Mouse (Mus musculus) urinary bladder, adult 2 months (tissue): ENCODE measurements around the gene Acbd4. TPM values are rescaled to one million over a fixed set of nuclear protein-coding genes. Genes with fewer than 3 reads are reported as not detected.

Experiments used
- DNase-seq: peaks from one replicate; pipeline ENCODE4 v3.0.0; 2022; ENCODE audit warnings: low spot score
- polyA plus RNA-seq: library from polyadenylated mRNA; depleted of rRNA; stranded (reverse); fragments of >200 nt; gene quantifications from 2 replicates; pipeline ENCODE4 v1.2.3, GENCODE M21; 2012

Acbd4 gene
- polyA plus RNA-seq, 1 experiment, result 59.4 TPM

DNA sequence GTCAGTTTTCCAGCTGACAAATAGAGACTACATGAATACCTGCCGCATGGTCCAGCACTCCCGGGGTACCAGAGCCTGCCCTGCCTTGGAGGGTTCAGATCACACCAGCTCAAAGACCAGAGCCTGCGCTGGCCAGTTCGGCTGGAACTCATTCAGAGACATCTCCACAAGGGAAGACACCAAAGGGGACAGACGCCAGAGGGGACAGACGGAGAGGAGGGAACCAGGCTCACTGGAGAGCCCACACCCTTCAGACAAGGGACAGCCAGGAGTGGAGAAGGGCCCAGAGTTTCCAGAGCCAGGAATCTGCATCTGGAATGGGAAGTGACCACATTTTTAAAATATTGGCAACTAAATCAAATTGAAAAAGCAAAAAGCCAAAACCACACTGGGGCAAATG lies 19.9 kb upstream of the Acbd4 start:
- no peak for DNase-seq

DNA sequence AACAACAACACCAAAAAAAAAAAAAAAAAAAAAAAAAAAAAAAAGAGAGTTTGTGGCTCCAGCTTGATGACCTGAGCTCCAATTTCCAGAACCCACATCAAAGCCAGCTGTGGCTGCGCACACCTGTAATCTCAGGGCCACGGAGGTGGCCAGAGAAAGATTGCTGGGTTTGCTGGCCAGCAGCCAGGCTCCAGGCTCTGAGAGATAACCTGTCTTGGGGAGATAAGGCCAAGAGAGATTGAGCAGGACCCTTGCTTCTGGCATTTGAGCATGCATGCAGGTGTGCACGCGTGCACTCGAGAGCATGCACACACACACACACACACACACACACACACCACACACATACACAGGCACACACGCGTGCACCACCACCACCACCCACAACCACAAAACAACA lies 8.2 kb upstream of the Acbd4 start:
- DNase-seq, result no peak

DNA sequence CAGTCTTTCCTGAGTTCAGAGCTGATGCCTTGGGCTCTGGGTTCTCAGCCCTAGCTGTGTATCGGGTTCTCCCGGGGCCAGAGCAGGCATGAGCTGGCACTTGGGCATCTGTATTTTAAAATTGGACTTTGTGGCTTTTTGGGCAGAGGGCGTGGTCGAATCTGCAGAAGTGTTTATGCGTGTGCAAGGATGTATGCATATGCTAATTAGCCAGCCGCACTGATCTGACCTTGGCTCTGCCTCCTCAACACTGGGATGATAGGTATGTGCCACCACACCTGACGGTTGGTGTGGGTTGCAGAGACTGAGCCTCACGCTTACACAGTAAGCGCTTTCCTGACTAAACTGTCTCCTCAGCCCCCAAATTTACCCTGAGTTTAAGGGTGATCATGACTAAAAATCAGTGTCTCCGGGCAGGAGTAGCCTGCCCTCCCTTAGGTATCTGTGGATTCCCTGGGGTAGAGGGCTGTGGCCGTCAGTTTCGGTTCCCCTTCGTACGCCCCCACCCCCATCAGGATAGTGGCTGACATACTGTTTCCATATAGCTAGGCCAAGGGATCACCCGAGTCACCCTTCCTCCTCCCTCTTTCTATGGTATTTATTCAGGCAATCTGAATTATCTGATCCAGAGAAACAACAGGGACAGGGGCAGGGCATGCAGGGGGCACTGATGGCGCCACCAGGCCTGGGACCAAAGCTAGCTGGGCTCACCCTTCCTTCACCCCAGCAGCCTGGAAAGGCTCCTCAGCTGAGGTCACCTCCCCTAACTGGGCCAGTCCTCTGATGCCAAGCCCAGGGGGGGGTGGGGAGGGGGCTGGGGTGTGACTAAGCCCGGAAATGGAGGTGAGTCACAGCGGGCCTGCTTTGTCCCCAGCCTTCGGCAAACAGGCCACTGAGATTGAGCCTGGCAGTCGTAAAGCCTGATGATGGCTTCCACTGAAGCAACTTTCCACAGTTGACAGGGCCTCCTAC lies 7.3 kb upstream of the Acbd4 start:
- DNase-seq, result peak; percentile 41

GRCm38 (mm10) chr11:103095107-103095670 lies 6.3 kb upstream of the Acbd4 start:
- peak; percentile 25 for DNase-seq

DNA sequence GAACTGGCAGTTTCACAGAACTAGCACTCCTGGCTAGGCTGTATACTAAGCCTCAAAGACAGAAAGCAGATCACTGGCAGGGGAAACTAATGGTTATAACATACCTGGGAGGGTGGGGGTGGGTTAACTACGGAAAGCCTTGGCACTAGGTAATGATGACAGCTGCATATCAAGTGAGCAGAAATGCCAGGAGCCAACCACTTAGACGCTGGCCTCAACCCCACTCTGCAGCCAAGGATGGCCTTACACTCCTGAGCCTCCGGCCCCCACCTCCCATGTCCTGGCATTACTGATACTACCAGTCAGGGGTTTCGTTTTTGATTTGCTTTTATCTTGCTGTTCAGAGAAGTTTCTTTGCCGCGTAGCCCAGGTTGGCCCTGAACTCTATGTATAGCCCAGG lies 5.7 kb upstream of the Acbd4 start:
- no peak for DNase-seq

- peak; percentile 54 for DNase-seq
Observed at GRCm38 (mm10) chr11:103096979-103097894, 4.2 kb upstream of the Acbd4 start.

DNA sequence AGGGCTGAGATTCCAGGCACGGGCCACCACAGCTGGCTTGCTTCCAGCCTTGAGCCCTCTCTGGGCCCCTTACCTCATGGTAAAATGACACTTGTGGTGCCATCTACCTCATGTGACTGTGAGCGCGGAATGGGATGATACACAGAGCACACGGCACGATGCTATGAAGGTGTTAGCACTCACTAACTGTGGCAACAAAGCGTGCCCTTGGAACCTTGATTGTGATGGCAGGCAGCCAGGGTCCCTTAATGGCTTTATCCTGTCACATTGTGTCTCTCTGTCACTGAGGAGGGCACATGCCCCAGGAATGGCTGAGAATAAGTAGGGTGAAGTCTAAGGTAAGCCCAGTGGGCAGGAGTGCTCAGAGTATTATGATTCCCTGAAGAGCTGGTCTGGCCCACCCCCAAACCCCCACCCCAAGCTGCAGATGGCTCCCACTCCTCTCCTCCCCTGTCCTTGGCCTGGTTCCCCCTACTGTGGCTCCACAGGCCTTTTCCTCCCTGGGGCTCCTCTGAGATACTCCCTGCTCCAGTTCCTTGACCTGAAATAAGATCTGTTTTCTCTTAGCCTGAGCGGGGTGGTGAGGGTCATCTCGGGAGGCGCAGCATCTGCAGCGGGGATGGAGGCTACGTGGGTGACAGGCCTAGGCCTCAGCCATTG lies 2.8 kb upstream of the Acbd4 start:
- no peak for DNase-seq

DNA sequence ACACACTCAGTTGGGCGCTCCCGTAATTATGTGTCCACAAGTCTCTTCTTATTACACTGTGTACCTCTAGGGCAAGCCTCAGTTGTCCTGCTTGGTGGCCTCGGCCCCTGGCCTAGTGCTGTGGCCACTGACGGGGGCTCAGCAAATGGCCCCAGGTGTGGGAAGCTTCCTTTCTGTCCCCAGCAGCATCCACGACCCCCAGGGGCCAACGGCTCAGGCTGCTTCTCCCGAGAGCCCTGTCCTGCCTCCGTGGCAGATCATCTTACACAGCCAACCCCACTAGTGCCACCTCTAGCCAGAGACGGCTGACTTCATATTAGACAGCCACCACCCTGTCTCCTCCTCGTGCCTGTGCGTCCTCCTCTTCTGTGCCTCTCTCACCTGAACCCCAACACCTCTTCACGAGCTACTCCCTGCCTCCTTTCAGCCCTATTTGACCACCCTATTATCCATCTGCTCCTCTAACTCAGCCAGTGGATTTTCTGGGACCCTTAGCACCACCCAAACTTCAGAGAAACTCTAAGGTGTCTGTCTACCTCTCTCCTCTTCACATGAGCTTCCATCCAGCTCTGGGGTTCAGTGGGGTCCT lies 2.0 kb upstream of the Acbd4 start:
- no peak for DNase-seq

GRCm38 (mm10) chr11:103100361-103100760 lies 1.1 kb upstream of the Acbd4 start:
- no peak for DNase-seq

DNA sequence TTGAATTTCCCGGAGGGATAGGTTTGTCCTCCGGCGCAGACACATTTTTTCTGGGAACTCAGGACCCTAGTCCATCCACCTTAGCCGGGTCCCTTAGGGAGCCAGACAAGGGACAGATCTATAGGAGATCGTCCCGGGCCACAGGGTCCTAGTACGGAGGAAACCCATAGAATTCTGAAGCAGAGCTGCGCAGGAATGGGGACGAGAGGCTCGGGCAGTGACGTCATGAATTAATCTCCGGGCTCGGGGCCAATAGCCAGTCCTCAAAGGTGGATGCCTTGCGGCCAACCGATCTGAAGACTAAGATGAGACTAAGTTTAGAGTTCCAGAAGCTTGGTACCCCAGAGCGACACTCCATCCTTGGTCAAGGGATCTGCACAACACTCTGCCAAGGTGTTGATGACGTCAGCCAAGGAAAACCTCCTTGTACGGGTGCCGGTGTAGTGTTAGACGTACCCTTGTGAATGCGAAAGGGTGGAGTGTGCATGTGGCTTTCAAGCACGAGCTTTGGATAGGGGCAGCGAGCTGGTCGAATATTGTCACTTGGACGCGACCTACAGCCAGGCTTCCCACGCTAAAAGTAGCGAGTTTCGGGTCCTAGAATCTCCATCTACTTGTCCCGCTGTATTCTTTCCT lies 502 bp downstream of the Acbd4 start:
- peak; percentile 68 for DNase-seq

DNA sequence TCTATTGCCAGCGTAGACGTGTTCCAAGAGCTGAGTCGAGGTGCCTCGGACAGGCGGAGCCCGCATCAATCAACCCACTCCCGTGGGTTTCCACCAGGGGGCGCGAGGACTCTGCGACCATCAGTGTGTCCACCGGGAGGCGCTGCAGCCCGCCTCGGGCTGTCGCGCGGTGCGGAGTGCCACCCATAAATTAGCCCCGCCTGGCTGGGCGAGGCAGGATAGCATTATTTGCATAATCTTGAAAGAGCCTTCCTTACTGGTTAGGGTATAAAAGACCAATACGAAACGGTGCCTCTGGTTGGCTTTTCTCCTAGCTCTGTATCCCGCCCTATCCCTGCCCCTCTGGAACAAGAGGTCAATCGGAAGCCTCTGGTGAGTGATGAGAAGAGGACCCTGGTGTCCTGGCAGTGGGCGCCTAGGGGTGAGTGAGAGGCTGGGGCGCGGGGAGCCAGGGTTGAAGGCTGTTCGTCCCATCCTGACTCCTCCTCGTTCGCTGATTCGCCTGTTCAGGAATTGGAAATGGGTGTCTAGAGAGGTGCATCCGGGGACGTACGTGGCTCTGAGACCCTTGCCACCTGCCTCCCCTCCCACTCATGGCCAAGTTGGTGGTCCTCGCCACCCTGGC lies 1.4 kb downstream of the Acbd4 start:
- peak; percentile 100 for DNase-seq

GRCm38 (mm10) chr11:103103621-103104020 lies 2.1 kb downstream of the Acbd4 start:
- no peak for DNase-seq

- DNase-seq, result no peak
Observed at GRCm38 (mm10) chr11:103104469-103104868, 3.0 kb downstream of the Acbd4 start.

- no peak for DNase-seq
Observed at GRCm38 (mm10) chr11:103105180-103105725, 3.8 kb downstream of the Acbd4 start.

- no peak for DNase-seq
Observed at GRCm38 (mm10) chr11:103105810-103106209, 4.3 kb downstream of the Acbd4 start.

DNA sequence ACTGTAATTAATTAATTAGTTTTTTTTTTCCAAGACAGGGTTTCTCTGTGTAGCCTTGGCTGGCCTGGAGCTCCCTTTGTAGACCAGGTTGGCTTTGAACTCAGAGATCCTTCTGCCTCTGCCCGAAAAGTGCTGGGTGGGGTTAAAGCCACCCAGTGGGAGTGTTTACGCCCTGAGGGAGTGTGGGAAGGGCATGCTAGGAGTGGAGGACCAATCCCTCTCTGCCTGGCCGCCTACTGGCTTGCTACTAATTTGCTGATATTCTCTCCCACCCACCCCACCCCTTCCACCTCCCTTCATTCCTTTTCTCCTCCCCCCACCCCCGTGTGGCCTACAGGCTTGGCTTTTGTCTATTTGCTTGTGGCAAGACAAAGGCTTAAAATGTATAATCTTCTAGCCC lies 4.9 kb downstream of the Acbd4 start:
- no peak for DNase-seq

- DNase-seq, result no peak
Observed at GRCm38 (mm10) chr11:103111301-103111700, 9.8 kb downstream of the Acbd4 start.

DNA sequence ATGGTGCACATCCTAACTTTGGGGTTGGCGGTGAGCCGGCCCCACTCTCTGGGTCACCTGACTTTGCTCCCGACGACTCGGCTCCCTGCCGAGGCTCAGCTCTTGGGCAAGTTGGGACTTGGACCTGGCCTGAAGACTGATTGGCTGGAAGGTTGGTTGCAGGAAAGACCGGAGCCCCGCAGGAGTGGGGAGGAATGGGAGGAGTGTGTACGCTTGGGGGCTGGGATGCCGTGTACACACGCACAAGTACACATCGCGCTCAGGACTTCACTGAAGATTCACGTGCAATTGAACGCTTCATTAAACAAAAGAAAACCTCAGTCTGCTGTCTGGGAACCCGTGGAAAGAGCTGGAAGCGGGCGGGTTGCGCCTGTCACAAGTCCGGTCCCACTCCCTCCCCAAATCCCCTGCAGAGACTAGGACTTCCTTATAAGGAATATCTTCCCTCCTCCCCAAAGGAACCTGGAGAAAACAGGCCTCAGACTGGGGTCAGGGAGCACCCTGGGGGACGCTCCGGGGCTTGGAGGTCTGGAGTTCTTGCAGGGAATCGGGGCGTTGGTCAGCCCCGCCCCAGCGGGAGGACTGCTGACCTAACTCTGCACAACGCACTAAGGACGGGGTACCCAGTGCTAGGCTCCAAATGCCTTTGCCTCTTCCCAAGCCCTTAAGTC lies 10.5 kb downstream of the Acbd4 start:
- DNase-seq, result peak; percentile 75

- no peak for DNase-seq
Observed at GRCm38 (mm10) chr11:103112552-103112912, 11.1 kb downstream of the Acbd4 start.
